Mouse (Mus musculus) right cerebral cortex, postnatal 10 days (tissue): ENCODE results near the gene Slc25a18.
"Not testable (repeated sequence)": the region's sequence is repeated elsewhere in the genome, so short reads cannot be mapped to it uniquely, and the experiment has no call there.

ENCODE experiments used
- DNase-seq, 2 experiments: peaks; one replicate each; pipeline ENCODE4 v3.0.0; 2021; ENCODE audit warnings: low spot score in 2 of 2

The Slc25a18 gene

GRCm38 (mm10) chr6:120798019-120798418 lies 24.6 kb downstream of the Slc25a18 start:
- no peak for DNase-seq

DNA sequence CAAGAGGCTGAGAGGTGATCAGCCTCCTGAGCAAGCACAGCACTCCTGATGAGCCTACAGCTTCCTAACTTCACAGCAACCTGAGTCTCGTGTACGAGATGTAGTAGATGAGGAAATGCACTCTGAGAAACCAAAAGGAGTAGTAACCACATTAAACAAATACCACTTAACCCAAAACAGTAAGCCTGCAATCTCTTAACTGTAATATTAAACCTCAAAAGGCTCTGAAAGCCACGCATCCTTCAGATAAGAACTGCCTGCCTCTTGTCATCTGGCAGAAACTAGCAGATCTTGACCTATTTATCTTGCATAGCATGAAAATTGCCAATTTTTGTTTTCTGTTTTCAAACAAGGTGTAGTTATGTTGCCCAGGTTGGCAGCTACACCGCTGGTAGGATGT lies 25.5 kb downstream of the Slc25a18 start:
- DNase-seq, result no peak

DNA sequence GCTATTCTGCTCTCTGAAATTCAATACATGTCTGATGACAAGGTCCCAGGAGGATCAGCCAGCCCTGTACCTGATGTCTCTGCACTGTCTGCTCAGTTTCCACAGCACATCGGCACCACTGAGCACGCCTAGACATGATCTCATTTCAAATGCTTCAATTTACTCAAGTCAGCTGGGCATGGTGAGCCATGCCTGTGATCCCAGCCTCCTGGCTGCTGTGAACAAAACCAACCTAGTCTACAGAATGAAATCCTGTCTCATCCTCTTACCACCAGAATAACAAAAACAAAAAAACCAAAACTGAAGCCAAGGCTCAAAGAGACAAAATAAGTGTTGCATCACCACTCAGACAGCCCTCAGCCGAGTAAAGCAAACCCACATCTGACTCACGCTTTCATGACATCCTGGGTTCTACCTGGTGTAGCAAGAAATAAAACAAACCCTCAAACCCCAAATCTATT lies 26.2 kb downstream of the Slc25a18 start:
- no peak for DNase-seq

- no peak for DNase-seq
Measured at GRCm38 (mm10) chr6:120806999-120807737, 33.8 kb downstream of the Slc25a18 start.

GRCm38 (mm10) chr6:120807738-120808081 lies 34.3 kb downstream of the Slc25a18 start:
- no peak for DNase-seq

DNA sequence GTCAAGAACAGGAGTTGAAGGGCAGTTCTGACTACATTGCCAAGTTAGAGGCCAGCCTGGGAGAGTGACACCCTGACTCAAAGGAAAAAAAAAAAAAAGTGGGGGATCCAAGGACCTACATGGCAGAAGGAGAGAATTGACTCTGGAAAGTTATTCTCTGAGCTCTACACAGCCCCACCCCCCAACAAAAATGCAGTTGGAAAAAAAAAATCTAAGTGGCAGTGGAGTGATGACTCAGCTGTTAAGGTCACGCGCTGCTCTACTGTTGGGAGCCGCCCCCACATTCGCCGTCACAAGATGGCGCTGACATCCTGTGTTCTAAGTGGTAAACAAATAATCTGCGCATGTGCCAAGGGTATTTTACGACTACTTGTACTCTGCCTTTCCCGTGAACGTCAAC lies 38.6 kb downstream of the Slc25a18 start:
- not testable (repeated sequence) for DNase-seq

GRCm38 (mm10) chr6:120819294-120819693 lies 45.9 kb downstream of the Slc25a18 start:
- no peak for DNase-seq

DNA sequence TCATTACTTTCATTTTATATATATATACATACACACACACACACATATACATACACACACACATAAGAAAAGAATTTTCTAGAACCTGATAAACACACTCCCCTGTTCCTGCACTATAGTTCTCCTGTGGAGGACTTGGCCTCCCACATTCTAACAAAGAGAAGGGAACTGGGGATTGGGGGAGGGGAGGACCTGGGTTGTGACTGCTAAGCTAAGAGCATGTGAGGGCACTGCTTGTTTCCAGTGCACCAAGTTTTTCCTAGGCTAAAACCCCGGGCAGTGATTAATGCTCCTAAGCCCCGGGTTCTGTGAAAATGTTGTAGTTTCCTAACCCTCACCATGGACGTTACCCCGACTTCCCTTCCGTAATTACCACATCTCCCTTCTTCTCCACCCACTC lies 46.8 kb downstream of the Slc25a18 start:
- DNase-seq, result no peak

DNA sequence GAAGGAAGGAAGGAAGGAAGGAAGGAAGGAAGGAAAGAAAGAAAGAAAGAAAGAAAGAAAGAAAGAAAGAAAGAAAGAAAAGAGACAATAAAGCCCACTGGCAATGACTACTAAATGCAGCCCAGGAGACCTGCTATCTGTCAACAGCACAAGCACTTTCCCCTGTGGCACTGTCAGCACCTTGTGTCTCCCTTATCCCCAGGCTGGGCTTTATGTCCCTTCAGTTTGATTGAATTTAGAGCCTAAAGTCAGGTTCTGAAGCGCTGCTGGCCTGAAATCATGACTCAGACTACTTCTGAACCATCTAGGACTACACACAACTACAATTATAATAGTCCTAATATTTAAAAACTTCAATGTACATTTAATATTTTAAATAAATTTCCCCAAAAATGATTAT lies 47.6 kb downstream of the Slc25a18 start:
- DNase-seq, result no peak

DNA sequence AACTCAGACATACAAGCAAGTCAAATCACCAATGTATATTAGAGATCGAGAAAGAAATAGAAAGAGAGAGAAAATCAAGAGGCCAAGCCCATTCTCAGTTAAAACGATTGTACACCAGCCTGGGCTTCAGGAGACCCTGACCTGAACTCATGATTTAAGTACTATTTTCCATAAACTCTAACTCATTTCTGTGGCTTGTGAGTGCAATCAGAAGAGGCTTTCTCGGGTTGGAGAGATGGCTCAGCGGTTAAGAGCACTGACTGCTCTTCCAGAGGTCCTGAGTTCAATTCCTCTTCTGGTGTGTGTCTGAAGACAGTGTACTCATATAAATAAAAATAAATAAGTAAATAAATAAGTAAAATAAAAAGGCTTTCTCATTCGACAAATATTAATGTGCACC lies 48.3 kb downstream of the Slc25a18 start:
- no peak for DNase-seq

DNA sequence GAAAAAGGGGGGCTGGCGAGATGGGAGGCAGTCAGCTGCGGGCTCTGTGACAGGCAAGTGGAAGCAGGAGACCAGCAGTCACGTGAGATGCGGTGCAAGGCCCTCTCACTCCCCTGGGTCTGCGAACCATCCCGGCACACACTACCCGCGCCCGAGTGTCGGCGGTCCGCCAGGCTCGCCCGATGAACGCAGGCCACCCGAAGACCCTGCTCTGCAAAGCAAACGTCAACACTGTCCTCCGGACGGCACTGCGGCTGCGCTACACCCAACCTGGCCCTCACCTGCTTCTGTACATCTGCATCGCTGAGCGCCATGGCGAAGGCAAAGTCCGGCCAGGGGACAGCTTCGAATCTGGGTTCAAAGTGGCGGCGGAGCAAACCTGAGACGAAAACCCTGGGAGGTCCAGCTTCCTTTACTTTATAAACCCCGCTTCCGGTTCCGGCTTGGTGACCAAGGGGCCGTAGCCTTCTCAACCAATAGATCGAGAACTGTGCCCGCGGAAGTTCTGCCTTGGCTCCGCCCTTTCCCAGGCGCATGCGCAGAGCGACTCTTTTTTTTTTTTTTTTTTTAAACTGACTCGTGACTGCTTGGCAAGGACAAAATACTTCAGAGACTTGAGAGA lies 49.0 kb downstream of the Slc25a18 start, which contains the start of gene Atp6v1e1:
Atp6v1e1 (minus strand) TSS at position 487 of the 622 bp plus-strand sequence.
- peak; percentile 96 to 97 for DNase-seq

DNA sequence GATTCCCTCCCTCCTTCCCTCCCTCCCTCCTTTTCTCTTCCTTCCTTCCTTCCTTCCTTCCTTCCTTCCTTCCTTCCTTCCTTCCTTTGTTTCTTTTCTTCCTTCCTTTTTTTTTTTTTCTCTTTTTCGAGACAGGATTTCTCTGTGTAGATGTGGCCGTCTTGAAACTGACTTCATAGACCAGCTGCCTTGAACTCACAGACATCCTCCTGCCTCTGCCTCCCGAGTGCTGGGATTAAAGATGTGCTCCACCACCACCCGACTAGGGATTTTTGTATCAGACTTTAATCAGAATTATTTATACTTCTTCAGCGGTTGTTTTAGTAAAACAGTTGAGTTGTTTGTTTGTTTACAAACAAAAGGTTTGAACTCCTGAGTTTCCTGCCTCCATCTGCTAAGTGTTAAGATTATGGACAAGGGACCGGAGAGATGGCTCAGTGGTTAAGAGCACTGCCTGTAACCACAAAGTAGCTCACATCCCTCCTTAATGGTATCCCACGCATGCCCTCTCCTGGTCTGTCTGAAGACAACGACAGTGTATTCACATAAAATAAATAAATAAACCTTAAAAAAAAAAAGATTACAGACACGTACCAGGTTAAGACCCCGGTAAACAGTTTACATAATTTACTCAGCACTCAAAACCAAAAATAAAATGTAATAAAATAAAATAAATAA lies 49.7 kb downstream of the Slc25a18 start:
- DNase-seq, result peak in 1 of 2 experiments; percentile 32

DNA sequence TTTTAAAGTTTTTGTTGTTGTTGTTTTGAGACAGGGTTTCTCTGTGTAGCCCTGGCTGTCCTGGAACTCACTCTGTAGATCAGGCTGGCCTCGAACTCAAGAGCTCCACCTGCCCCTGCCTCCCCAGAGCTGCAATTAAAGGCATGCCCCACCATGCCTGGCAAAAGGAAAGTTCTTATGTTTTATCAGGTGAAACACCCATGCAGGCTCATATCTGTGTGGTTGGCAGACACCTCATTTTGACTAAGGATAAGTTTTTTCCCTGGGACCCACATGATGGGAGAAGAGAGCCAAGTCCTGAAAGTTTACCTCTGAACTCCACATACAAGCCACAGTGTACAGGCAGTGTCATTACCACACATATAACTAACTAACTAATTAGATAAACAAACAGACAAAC lies 56.7 kb downstream of the Slc25a18 start:
- DNase-seq, result no peak

- no peak for DNase-seq
Measured at GRCm38 (mm10) chr6:120830866-120831608, 57.7 kb downstream of the Slc25a18 start.

DNA sequence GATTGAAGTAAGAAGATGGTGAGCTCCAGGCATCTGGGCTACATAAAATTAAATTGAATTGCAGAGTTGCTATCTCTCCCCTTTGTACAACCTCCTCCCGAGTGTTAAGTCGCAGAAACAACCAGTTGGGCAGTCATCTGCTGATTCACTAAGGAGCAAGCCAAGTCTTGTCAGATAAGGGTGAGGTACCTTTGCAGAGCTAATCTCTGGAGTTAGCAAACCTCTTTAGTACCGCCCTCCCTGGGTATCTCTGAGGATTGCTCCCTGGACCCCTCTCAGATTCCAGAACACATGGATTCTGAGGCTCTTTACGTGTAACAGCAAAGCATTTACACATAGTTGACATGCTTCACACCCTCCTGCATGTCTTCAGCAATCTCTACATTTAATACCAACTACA lies 58.7 kb downstream of the Slc25a18 start:
- DNase-seq, result no peak

DNA sequence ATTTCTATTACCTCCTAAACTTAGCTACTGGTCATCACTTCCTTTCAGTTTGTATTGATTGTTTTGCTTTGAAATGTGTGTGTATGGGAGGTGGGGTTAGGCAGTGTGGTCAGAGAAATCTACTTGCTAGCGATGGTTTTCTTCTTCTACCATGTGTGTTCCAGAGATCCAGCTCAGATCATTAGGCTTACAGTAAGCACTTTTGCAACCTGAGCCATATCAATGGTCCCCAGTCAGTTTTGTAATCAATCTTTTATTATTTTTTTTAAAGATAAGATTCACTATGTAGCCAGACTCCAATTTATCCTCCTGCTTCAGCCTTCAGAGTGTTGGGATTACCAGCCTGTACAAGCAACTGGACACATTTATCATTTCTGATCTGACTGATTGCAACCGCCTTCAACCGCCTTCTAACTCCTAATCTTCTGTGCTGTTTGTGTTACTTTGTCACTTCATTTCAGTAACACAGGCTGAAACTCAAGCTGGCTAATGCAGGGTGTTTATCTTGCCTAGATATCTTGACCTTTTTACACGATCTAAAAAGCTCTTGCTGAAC lies 61.5 kb downstream of the Slc25a18 start:
- DNase-seq, result no peak

DNA sequence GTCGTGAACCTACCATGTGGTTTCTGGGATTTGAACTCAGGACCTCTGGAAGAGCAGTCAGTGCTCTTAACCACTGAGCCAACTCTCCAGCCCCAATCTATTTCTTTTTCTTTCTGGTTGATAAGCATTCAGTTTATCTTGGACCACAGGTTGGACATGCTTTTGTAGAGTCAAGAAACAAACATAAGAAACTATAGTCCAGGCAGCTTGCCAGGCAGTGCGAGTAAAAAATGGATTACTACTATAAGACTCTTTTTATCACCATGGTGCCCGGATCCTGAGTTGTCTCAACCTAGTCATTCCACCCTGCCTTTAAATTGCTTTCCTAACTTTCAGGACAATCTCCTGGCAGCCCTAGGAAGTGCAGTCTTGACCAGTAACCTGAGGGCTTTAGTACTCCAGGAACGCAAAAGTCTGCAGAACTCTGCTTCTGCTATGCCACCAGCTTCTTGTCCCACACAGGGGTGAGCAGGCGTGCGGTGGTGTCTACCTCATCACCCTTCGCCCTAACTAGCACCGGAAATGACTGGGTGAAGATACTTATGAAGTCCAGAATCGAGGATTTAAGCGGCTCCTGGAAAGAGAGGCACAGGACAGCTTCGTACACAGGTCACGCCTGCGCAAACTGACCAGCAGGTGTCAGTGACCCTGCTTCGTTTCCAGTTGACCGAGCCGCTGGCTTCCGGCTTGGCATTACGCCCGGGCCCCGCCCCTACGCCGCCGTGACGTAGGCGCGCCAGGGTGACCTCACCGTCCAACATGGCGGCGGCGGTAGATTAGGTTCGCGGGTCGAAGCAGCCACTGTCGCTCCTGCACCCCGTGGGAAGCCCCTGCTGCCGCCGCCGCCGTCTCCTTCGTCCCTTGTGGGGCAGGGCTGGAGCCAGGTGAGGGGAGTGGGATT lies 62.3 kb downstream of the Slc25a18 start, which contains the start of gene Bcl2l13:
Bcl2l13 (plus strand) TSS at position 739 of the 901 bp plus-strand sequence.
- DNase-seq, result peak; percentile 93 to 95

GRCm38 (mm10) chr6:120836389-120837151 lies 63.2 kb downstream of the Slc25a18 start:
- DNase-seq, result no peak

- no peak for DNase-seq
Measured at GRCm38 (mm10) chr6:120837152-120837530, 63.8 kb downstream of the Slc25a18 start.

DNA sequence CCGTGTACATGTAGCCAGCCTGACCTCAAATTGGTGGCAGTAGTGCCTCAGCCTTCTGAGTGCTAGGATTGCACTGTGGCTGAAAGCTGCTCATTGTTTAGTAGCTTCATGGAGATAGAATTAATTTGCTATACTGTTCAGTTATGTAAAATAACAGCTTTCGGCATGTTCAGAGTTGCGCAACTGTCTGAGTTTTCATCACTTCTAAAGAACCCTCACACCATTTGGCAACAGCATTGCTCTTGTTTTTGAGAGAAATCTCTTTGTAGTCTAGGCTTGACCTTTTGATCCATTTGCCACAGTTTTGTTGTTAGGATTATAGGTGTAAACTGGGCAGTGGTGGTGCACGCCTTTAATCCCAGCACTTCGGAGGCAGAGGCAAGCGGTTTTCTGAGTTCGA lies 66.9 kb downstream of the Slc25a18 start:
- DNase-seq, result no peak
